Mouse (Mus musculus) MEL-GATA-1-ER (cell line): ENCODE measurements at regions not wholly inside any gene's neighbourhood (a gene's known extent, or its start where the extent isn't known, plus 50 kb on each side); places are given as distances from the start of the nearest gene placed in this dataset.

Experiments
- DNase-seq: peaks from one replicate; pipeline ENCODE4 v3.0.0-alpha.2; 2012; ENCODE audit warnings: low read depth; ENCODE audit errors: extremely low read depth

DNA sequence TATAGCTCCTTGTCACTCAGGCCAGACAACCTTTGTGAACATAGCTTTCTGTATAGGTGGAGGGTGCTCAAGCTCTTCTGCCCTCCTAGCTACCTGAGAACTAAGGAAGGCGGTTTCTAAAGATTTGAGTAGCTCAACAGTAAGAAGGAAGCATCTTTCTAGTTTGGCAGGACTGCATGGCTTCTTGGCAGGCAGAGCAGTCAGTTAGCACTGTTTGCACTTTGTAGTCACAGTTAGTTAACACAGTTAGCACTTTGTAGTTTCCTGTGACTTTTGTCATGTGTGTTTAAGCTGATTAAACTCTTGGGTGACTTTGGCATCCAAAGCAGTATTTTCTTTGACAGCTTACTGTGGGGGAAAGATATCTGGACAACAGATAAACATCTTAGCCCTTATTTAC is 219.7 kb downstream of the Zbbx start:
- DNase-seq = no peak

DNA sequence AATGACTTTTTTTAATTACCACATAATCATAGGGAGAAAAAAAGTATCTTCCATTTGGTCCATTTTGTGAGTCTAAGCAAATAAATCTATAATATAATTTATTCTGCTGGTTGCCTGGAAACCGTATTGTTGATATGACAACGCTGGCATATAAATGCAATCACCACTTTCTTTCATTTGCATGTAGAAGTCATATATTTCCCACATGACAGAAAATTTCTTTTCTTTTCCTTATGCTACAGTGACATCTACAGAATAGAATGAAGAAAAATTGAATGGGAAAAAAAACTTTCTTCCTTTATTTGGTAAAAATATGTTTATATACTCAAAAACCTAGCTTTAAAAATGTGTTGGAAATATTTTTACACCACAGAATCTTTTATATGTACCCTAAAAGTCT is 243.6 kb downstream of the Zbbx start:
- no peak for DNase-seq

DNA sequence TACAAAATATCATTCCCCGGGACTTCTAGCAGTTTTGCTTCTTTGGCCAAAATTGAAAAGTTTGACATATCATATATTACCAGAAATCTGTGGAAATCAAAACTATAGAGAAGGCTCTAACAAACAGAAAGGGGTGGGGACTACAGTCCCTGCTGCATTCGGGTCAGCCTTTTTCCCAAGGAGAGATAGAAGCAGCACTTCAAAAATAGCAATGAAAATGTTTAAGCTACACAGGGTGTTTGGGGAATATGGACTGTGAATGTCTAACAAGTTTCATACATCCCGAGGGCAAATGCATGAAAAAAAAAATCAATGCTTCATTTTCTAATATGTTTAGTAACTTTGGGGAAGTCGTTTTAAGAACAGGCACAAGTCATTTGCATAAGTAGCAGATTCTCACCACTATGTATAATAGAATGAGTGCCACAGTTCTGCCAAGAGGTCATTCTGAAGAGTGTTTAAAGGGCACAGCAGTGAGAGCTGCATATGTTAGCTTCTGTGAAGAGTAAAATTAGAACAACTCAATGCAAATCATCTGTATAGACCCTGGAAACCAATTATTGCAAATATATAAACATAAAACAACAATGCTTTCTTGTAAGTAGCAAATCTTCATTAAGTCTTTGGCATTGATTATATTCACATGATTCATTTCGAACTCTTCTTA is 244.2 kb downstream of the Zbbx start:
- no peak for DNase-seq

DNA sequence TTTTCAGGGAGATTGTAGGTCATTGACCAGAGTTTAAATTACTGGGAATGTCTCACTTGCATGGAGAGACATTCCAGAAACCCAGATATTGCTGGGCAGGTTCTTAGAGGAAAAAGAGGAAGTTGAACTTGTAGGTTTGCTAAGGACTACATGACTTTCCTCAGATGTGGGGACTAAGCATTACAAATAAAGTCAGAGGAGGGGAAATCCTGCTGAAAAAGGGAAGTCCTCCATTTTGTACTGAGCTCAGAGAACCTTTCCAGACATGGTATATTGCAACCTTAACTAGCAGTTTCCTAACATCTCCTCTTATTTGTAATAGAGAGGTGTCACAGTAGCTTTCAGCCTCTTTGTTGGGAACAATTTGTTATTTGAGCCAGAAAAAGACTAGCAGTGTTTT is 260.7 kb downstream of the Zbbx start:
- peak; percentile 57 for DNase-seq
